Mouse (Mus musculus) bone marrow macrophage, adult 2 months (primary cell): ENCODE data around the gene Olfr1309.

ENCODE experiments used
- CTCF ChIP-seq: IDR thresholded peaks from 2 replicates; pipeline ENCODE4 v1.5.1; 2012; ENCODE audit warnings: low read depth, mild to moderate bottlenecking, low read length, moderate library complexity
- POLR2A ChIP-seq: IDR thresholded peaks from 2 replicates; pipeline ENCODE4 v1.6.1; 2012; ENCODE audit warnings: mild to moderate bottlenecking, low read depth, low read length, borderline replicate concordance

DNA sequence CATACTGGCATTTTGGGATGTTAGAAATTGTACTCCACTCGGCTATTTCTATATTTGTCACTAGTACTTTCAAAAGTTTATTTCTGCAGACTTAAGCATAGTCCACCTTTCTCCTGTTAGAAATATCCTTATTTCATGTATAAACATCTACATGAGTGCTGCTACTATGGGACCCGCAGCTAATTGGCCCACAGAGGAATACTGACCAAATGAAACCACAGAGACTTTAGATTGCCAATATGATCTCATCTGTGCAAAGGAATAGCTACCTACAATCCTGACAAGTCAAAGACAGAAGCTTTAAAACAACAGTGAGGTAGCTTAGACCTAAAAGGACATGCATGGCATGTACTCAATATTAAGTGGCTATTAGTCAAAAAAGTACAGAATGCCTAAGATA lies 34.2 kb upstream of the Olfr1309 start, which contains the start of gene Olfr1311:
- no peak for TF ChIP-seq CTCF
- no peak for TF ChIP-seq POLR2A
